Mouse (Mus musculus) thymus, postnatal 4 days (tissue): Measurements from ENCODE around the gene Pign.
A peak's percentile ranks its signal among the peaks of the same experiment; 100 is the strongest.

Experiments used
- DNase-seq: peaks from one replicate; pipeline ENCODE4 v3.0.0; 2021

Pign gene

GRCm38 (mm10) chr1:105663171-105663961 lies at the start of gene Pign, which contains the start of gene Relch:
Gene Pign (minus strand): TSS chr1:105663677.
Gene Relch (plus strand): TSS chr1:105663861.
- peak; percentile 98 for DNase-seq

GRCm38 (mm10) chr1:105712822-105713221 lies 49.3 kb upstream of the Pign start:
- DNase-seq: no peak

DNA sequence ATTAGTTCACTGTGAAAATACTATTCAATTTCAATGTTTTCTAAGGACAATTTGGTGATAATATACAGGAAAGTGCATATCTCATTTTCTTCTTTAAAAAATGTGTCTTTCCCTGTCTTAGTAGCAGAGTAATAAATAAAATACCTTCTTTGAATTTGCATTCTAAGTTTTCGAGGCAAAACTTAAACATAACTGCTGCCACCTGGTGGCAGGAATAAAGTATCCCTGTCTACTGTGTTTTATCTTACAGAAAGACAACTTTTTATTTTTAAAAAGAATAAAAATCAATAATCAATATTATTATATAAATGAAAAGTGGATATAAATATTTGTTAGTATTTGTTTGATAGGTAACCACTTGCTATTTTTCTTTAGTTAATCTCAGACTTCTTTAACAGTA lies 47.8 kb upstream of the Pign start:
- DNase-seq: peak; percentile 58

DNA sequence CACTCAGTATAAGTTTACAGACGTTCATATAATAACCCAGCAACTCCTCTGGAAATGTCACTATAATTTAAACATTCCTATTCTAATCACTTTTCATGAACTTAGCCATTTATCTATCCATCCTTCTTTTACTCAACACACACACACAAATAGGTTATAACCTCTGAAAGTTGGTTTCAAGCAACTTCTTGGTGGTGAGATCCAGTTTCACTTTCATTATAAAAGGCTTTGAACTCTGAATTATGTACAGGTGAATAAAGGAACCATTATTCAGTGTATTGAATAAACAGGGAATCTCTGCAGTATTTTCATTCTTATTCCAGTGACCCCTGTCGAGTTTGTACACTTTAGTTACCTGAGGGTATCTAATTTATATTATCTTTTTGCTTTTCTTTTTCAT lies 45.9 kb upstream of the Pign start:
- DNase-seq: no peak

GRCm38 (mm10) chr1:105700984-105701530 lies 37.6 kb upstream of the Pign start:
- no peak for DNase-seq

DNA sequence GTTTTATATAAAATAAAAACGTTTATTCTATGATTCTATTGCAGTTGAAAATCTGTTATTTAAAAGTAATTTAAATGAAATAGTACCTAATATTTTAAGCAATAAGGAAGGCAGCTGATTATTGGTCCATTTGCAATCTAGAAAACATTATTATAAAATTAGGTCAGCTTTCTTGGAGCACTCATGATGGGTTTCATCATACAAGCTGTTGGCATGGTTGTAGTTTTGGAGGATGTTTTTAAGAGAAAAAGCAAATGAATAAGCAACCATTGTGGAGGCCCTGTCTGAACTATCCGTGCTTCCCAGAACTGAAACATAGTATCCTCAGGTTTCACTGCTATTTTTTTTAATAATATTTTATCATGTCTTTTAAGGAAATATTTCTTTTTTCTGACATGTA lies 32.1 kb upstream of the Pign start:
- DNase-seq: no peak

GRCm38 (mm10) chr1:105685501-105685900 lies 22.0 kb upstream of the Pign start:
- DNase-seq: no peak

- peak; percentile 37 for DNase-seq
Measured at GRCm38 (mm10) chr1:105680587-105680986, 17.1 kb upstream of the Pign start.

DNA sequence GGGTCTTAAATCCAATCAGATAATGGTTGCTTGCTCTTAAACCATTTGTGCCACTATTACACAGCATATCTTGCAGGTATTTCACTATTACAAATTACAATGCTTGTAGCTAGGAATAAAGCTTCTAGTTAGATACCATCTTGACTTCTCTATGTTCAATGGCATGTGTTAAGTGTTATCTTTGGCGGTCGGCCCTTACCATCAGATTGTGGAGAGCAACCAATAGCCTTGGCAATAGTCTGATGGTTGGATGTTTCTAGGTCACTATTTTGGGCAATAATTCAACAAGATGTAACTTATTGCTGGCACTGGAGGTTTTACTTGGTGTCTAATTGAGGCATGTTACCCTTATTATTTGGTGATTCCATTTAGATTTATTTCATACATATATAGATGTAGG lies 11.3 kb upstream of the Pign start:
- DNase-seq: no peak

- no peak for DNase-seq
Measured at GRCm38 (mm10) chr1:105669700-105670099, 6.2 kb upstream of the Pign start.

GRCm38 (mm10) chr1:105663962-105664812 lies 710 bp upstream of the Pign start:
- DNase-seq: peak; percentile 48

- DNase-seq: no peak
Measured at GRCm38 (mm10) chr1:105662820-105663170, 682 bp downstream of the Pign start.

GRCm38 (mm10) chr1:105660015-105660414 lies 3.5 kb downstream of the Pign start:
- DNase-seq: peak; percentile 16

DNA sequence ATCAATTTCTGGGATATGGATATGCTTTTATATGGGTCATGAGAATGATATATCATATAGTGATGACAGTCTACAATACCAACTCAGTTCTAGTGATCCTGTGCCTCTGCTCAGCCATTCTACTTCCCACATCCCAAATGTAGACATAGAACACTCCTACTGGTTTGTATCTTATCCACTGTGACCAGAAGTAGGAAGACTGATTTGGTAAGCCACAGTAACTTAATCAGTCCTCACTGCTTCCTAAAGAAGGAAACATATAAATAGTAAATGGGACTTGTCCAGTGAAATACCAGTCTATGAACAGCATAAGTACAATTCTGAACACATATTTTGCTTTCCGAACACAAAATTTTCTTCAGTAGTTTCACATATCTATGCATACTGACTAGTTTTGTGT lies 9.5 kb downstream of the Pign start:
- DNase-seq: no peak

DNA sequence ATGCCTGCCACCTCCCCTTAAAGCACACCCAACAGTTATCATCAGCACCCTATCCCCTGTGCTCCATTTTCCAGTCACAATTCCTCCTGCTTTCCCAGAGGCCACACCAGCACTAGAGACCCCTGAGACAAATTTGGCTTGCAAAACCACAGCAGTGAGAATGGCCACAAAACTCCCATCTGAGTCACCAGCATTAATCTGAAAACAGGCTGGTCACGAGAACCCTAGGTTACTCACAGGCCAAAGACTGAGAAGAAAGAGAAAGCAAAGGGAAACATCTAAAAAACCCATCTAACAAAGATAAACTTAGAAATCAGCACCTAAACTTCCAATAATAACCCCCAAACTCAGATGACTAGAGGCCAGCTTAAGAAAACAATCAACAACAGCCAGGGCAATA lies 12.8 kb downstream of the Pign start:
- no peak for DNase-seq

DNA sequence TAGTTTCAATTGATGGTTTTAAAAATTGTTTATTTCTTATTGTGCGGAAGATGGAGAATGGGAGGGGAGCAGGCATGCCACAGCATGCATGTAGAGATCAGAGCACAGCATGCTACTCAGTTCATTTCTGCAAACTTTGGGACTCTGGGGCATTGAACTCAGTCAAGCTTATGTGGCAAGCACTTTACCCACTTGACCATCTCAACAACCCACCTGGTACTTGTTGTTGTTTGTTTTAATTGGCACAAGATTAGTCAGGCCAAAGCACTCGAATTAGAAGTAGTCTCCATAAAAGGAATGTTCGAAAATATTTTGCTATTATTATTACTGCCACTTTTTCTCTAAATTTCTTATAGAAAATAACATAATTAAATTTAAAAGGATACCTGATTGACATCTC lies 19.4 kb downstream of the Pign start:
- DNase-seq: no peak

DNA sequence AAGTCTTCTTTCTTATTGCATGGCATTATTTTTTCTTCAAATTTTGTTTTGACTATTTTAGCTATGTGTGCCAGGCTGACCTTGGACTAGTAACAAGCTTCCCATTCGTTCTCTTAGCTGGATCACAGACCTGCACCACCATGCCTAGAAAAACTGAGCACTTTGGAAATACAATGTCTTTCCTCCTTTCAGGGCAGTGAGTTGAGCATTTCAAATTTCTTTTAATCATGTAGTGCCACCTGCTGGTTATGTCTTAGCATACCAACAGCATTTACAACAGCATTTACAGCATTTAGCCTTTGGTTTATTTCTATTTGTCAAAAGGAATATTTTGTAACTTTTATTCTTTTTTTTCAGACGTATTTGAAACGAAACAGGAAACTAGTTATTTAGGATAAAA lies 33.0 kb downstream of the Pign start:
- no peak for DNase-seq

GRCm38 (mm10) chr1:105589673-105590072 lies 73.8 kb downstream of the Pign start:
- no peak for DNase-seq

DNA sequence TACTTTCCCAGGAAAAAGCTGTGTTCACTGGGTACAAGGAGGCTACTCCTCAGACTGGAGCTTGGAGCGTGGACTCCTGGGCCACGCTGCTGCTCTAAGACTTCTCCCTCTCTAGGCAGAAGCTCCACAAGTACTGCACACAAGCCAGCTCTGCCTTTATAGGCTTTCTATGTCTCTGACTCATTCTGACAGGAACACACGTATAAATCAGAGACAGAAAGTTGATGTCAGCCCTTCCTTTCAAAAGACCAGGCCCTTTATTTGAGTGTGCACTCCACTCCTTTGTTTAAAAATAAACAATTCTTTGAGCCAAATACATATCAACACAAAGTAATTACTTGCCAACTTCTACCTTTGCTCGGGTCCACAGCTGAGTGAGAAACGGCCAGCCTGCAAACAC lies 74.8 kb downstream of the Pign start:
- DNase-seq: no peak

DNA sequence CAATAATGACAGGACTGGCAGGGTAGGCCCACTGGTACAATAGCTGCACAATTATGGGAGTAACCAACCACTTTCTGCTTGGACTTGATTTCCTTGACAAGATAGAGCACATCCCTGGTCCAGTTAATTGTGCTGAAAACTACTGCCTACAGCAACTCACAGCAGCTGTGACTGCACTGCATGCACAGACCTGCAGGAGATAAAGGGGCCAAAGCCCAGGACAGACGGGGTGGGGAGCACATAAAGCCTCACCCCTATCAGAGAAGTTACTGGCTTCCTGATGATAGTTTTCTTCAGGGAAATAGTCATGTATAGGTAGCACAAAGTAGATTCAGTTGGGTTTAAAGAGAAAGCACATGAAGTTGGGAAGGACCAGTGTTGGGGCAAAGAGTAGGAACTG lies 80.7 kb downstream of the Pign start:
- DNase-seq: no peak

DNA sequence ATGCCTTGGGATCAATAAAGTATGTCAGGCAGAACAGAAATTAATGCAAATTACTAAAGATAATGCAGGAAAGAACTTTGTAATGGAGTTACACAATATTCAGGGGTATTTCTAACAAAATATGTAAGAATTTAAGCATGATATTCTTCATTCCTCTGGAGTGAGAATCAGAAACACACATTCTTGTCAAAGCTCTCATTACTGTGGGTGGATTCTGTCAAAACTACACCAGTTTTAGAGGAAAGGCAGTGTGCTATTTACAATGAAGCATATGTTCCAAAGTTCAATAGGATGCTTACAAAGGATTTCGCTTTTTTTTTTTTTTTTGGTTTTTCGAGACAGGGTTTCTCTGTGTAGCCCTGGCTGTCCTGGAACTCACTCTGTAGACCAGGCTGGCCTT lies 82.6 kb downstream of the Pign start:
- no peak for DNase-seq

DNA sequence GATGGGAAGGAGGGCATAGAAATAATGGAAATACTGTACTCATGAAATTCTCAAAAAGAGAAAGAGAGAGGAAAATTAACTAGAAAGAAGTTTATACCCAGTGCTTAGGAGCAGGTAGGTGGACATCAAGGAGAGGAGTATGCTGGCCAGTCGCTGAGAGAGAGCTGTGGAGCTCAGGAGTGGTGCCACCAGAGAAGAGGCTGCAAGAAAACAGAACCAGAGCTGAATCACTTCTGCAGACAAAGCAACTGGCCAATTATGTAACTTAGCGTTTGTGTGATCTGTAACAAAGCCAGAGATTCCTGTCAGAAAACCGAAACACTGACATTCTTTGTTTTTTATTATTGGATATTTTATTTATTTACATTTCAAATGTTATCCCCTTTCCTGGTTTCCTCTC lies 97.4 kb downstream of the Pign start:
- DNase-seq: no peak

DNA sequence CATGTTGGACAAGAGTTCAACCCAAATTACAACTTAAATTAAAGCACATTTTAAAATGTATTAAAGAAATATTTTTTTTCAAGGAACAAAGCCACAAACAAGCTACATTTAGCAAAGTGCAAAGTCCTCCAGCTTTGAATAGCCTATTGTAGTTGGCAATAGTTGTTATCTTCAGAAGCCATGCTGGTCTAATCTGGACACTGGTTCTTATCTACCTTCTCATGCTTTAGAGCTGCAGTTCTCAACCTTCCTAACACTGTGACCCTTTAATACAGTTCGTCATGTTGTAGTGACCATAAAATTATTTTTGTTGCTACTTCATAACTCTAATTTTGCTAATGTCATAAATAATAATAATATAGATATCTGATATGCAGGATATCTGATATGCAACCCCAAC lies 99.2 kb downstream of the Pign start:
- DNase-seq: no peak

- DNase-seq: no peak
Measured at GRCm38 (mm10) chr1:105563821-105564220, 99.7 kb downstream of the Pign start.
